In genomic region chrX:42148788-42149556, GRCm38 (mm10) we compare ENCODE assay signal across 8 mouse cellular contexts. TPM values are rescaled to one million over a fixed set of nuclear protein-coding genes. Genes with fewer than 3 reads are reported as not detected.
DNase-seq lines count a peak whose midpoint lies in the region; ATAC-seq and TF ChIP-seq lines count a peak whose summit lies in the region.

Stag2 (plus strand) TSS chrX:42149317.

- H3K36me3 ChIP-seq in E14TG2a.4 (ENCODE audit: insufficient read depth, low read length): no peaks in the 10 kb centered on the region
- no peaks in the 10 kb centered on the region for H3K36me3 ChIP-seq in forebrain, embryonic 11.5 days (ENCODE audit: control insufficient read depth, insufficient read depth, low read length)
- H3K36me3 ChIP-seq in heart, embryonic 16.5 days (ENCODE audit: control insufficient read depth, insufficient read depth): no peaks in the 10 kb centered on the region
- H3K36me3 ChIP-seq in liver, postnatal 0 days (replicated peaks; ENCODE audit: insufficient read depth, low read length): no peaks in the 10 kb centered on the region
- H3K36me3 ChIP-seq in neural tube, embryonic 14.5 days (ENCODE audit: control insufficient read depth, insufficient read depth, low read length): no peaks in the 10 kb centered on the region
- H3K36me3 ChIP-seq in testis, adult 2 months (ENCODE audit: control insufficient read depth, insufficient read depth, low read length): no peaks in the 10 kb centered on the region

- H3K4me3 ChIP-seq in E14TG2a.4 (replicated peaks; ENCODE audit: low read length): peak within 1 kb of the TSS; percentile 85
- H3K4me3 ChIP-seq in forebrain, embryonic 11.5 days (ENCODE audit: low read depth, low read length): peak within 1 kb of the TSS; percentile 54
- peak within 1 kb of the TSS; percentile 72 for H3K4me3 ChIP-seq in heart, embryonic 16.5 days (ENCODE audit: low read length)
- peak within 1 kb of the TSS; percentile 77 for H3K4me3 ChIP-seq in liver, postnatal 0 days (ENCODE audit: low read depth, low read length)
- H3K4me3 ChIP-seq in neural tube, embryonic 14.5 days (ENCODE audit: low read depth, low read length): peak within 1 kb of the TSS; percentile 55
- H3K4me3 ChIP-seq in testis, adult 2 months (ENCODE audit: control insufficient read depth, low read depth, low read length): peak within 1 kb of the TSS; percentile 84

- TF ChIP-seq EP300 in liver, postnatal 0 days (IDR thresholded peaks at IDR 0.05; ENCODE audit: low read depth): no peak

- no peaks in the 10 kb centered on the region for H3K9me3 ChIP-seq in E14TG2a.4 (ENCODE audit: low read length)
- H3K9me3 ChIP-seq in forebrain, embryonic 11.5 days (ENCODE audit: control insufficient read depth, low read length): no peaks in the 10 kb centered on the region
- H3K9me3 ChIP-seq in heart, embryonic 16.5 days (replicated peaks; ENCODE audit: control insufficient read depth, low read length): no peaks in the 10 kb centered on the region
- no peaks in the 10 kb centered on the region for H3K9me3 ChIP-seq in liver, postnatal 0 days (ENCODE audit: low read length)
- no peaks in the 10 kb centered on the region for H3K9me3 ChIP-seq in neural tube, embryonic 14.5 days (ENCODE audit: control insufficient read depth, low read length)

- ATAC-seq in forebrain, embryonic 11.5 days (replicated peaks; ENCODE audit: low FRiP score): peak; percentile 73
- peak; percentile 73 for ATAC-seq in heart, embryonic 16.5 days (replicated peaks; ENCODE audit: extremely low read depth, insufficient read depth, low FRiP score)
- peak; percentile 78 for ATAC-seq in liver, postnatal 0 days
- peak; percentile 78 for ATAC-seq in neural tube, embryonic 14.5 days (ENCODE audit: low read depth)

- H3K9ac ChIP-seq in forebrain, embryonic 11.5 days (ENCODE audit: low read length): peak within 1 kb of the TSS; percentile 93
- H3K9ac ChIP-seq in heart, embryonic 16.5 days (ENCODE audit: low read length): peak within 1 kb of the TSS; percentile 83
- H3K9ac ChIP-seq in liver, postnatal 0 days (replicated peaks): peak within 1 kb of the TSS; percentile 98
- H3K9ac ChIP-seq in neural tube, embryonic 14.5 days (replicated peaks; ENCODE audit: low read depth, low read length): peak within 1 kb of the TSS; percentile 91

- no peaks in the 10 kb centered on the region for H3K27me3 ChIP-seq in E14TG2a.4 (ENCODE audit: insufficient read depth, low read length)
- no peaks in the 10 kb centered on the region for H3K27me3 ChIP-seq in forebrain, embryonic 11.5 days (ENCODE audit: control insufficient read depth, insufficient read depth, low read length)
- no peaks in the 10 kb centered on the region for H3K27me3 ChIP-seq in heart, embryonic 16.5 days (ENCODE audit: control insufficient read depth, insufficient read depth, low read length)
- H3K27me3 ChIP-seq in liver, postnatal 0 days (ENCODE audit: insufficient read depth, low read length): no peaks in the 10 kb centered on the region
- H3K27me3 ChIP-seq in neural tube, embryonic 14.5 days (ENCODE audit: control insufficient read depth, insufficient read depth, low read length): no peaks in the 10 kb centered on the region
- H3K27me3 ChIP-seq in testis, adult 2 months (ENCODE audit: control insufficient read depth, insufficient read depth, low read length): no peaks in the 10 kb centered on the region

- peak; percentile 57 for DNase-seq in c-Kit-positive CD71-positive TER-119-negative erythroid progenitor cells, embryonic 14.5 days (ENCODE audit: low read depth)
- DNase-seq in forebrain, embryonic 11.5 days (ENCODE audit: low spot score): peak; percentile 93
- DNase-seq in kidney, postnatal 36 days: peak; percentile 90 to 91
- peak; percentile 92 for DNase-seq in liver, postnatal 0 days

- H3K27ac ChIP-seq in forebrain, embryonic 11.5 days (ENCODE audit: low read depth, low read length): peak within 1 kb of the TSS; percentile 99
- H3K27ac ChIP-seq in heart, embryonic 16.5 days (ENCODE audit: low read length): peak within 1 kb of the TSS; percentile 97
- peak within 1 kb of the TSS; percentile 100 for H3K27ac ChIP-seq in liver, postnatal 0 days (ENCODE audit: low read depth)
- peak within 1 kb of the TSS; percentile 99 for H3K27ac ChIP-seq in neural tube, embryonic 14.5 days (ENCODE audit: low read depth, low read length)
- H3K27ac ChIP-seq in testis, adult 2 months (ENCODE audit: control insufficient read depth, insufficient read depth, low read depth, low read length): peak within 1 kb of the TSS; percentile 97

- H3K4me2 ChIP-seq in forebrain, embryonic 11.5 days (ENCODE audit: low read depth, low read length, severe bottlenecking): peak within 1 kb of the TSS; percentile 58
- H3K4me2 ChIP-seq in heart, embryonic 16.5 days (ENCODE audit: low read depth, low read length): peak within 1 kb of the TSS; percentile 62
- peak within 1 kb of the TSS; percentile 70 for H3K4me2 ChIP-seq in liver, postnatal 0 days (ENCODE audit: low read depth, low read length)
- peak within 1 kb of the TSS; percentile 44 for H3K4me2 ChIP-seq in neural tube, embryonic 14.5 days (ENCODE audit: low read depth, low read length)

- TF ChIP-seq CTCF in E14TG2a.4 (conservative IDR thresholded peaks at IDR 0.05; ENCODE audit: low read length): no peak
- TF ChIP-seq CTCF in liver, postnatal 0 days (IDR thresholded peaks at IDR 0.05; ENCODE audit: low read depth): peak; percentile 86
- peak; percentile 59 for TF ChIP-seq CTCF in testis, adult 2 months (IDR thresholded peaks at IDR 0.05; ENCODE audit: control insufficient read depth, insufficient read depth, insufficient replicate concordance, low read depth, low read length)

- WGBS in forebrain, embryonic 11.5 days: 13% methylated on average over 69 of the region's 76 CpGs
- 11% methylated on average over 46 of the region's 76 CpGs for WGBS in heart, embryonic 16.5 days
- WGBS in liver, postnatal 0 days (ENCODE audit: insufficient replicate concordance): 15% methylated on average over 38 of the region's 76 CpGs
- WGBS in neural tube, embryonic 14.5 days: 9% methylated on average over 46 of the region's 76 CpGs

- H3K4me1 ChIP-seq in E14TG2a.4 (replicated peaks; ENCODE audit: low read depth, low read length): peaks cover 11% of the 10 kb centered on the region; the same call in 1 of the 2 replicates
- no peaks in the 10 kb centered on the region for H3K4me1 ChIP-seq in forebrain, embryonic 11.5 days (replicated peaks; ENCODE audit: control insufficient read depth, insufficient read depth, low read length)
- H3K4me1 ChIP-seq in heart, embryonic 16.5 days (ENCODE audit: control insufficient read depth, insufficient read depth, low read length): no peaks in the 10 kb centered on the region; the same call in none of the 2 replicates
- H3K4me1 ChIP-seq in liver, postnatal 0 days (ENCODE audit: insufficient read depth): peaks cover 7% of the 10 kb centered on the region; the same call in 1 of the 2 replicates
- no peaks in the 10 kb centered on the region for H3K4me1 ChIP-seq in neural tube, embryonic 14.5 days (ENCODE audit: control insufficient read depth, insufficient read depth, low read length)
- H3K4me1 ChIP-seq in testis, adult 2 months (ENCODE audit: control insufficient read depth, insufficient read depth, low read length): no peaks in the 10 kb centered on the region

- peak; percentile 46; the same call in 1 of the 2 replicates for TF ChIP-seq POLR2A in testis, adult 2 months (IDR thresholded peaks at IDR 0.05; ENCODE audit: control insufficient read depth, low read depth, low read length)

RNA-seq across cellular contexts. Expression of gene Stag2, which starts in this region (rescaled TPM):
- 59.6 and 71.1 TPM in 2 replicates for polyA plus RNA-seq in forebrain, embryonic 11.5 days (2014; fragmentation: Nextera tagmentation; extraction: Ambion mirVana)
- 31.3 and 32.3 TPM in 2 replicates for polyA plus RNA-seq in heart, embryonic 16.5 days (2015; fragmentation: Nextera tagmentation; extraction: Ambion mirVana)
- polyA plus RNA-seq in liver, postnatal 0 days (2015; fragmentation: Nextera tagmentation; extraction: Ambion mirVana): 14.2 and 16.9 TPM in 2 replicates
- polyA plus RNA-seq in neural tube, embryonic 14.5 days (2014; fragmentation: Nextera tagmentation; extraction: Ambion mirVana): 30.8 and 31.5 TPM in 2 replicates
- 2.5 and 3.7 TPM in 2 replicates for polyA plus RNA-seq in testis, adult 2 months (2012; rRNA removed)

Comparison
In these comparisons a context has a peak if more than half of its experiments do, and no peak if none do; other contexts are left out.
1. Peak in every context shown above with its lines: DNase-seq, ATAC-seq, H3K4me3 ChIP-seq and H3K27ac ChIP-seq.